Mouse (Mus musculus): Measurements from ENCODE around the gene Hist1h2af.
A peak's percentile ranks its signal among the peaks of the same experiment; 100 is the strongest.

DNA sequence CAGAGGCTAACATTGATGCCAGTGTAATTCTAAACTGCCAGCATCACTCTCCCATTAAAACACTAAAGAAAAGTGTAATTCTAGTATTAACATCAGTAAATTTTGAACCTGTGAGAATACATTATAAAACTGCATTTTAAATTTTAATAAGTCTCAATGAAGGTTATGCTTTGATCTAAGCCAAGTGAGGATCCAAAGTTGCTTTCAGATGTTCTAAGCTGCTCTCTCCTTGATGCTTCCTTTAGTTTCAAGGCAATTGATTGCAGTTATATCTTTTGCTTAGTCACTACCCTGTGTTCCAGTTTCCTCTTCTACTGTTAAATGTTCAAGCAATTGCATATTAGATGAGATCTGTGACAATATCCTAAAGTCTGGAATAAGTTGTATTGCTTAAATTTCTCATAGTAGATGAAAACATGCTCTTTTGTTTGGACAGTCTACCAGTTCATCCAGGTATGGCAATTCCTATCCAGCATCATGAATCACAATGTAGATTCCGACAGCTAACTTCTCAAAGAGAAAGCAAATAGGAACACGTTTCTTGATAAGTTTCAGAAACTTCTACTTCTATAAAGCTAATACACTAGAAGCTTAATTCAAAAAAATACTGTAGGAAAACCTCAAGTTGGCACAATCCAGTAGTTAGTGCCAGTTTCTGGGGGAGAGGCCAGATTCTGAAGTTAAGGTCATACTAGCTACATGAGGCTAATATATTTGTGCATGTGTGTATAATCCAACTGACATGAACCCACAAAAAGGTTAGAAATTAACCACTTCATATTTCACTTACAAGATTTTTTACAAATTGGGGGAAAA, 38.7 kb downstream of the Hist1h2af start:
- TF ChIP-seq POLR2A (IDR thresholded peaks at IDR 0.05; ENCODE audit: low read depth, low read length) (peak; percentile 57; the same call in 1 of the 2 replicates), CTCF (IDR thresholded peaks at IDR 0.05; ENCODE audit: borderline replicate concordance, insufficient read depth, low read length) (no peak)
